Comparison of ENCODE assay signal across 8 mouse cellular contexts in the genomic region with DNA sequence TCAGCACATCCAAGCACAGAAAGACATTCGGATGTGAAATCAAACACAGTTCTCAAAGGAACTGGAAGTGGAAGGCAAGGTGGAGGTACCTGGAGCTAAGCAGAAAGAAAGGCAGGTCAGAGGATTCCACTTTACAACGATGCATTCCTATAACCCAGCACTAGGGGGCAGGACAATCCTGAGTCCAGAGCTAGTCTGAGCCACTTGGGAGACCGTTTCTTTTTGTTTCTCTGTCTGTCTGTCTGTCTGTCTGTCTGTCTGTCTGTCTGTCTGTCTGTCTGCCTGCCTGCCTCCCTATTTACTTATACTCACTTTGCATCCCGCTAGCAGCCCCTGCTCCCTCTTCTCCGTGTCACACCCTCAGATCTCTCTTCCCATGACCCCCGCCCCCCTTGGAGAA. TPM values are rescaled to one million over a fixed set of nuclear protein-coding genes. Genes with fewer than 3 reads are reported as not detected.
DNase-seq lines count a peak whose midpoint lies in the region; ATAC-seq and TF ChIP-seq lines count a peak whose summit lies in the region.

No protein-coding gene starts in this region.

- DNase-seq in right cerebral cortex, postnatal 14 days, result peak; percentile 31
- no peak for DNase-seq in right cerebral cortex, postnatal 10 days (ENCODE audit: low spot score in 2 of 2)
- peak; percentile 52 for DNase-seq in adrenal gland, postnatal 14 days
- DNase-seq in forebrain, embryonic 11.5 days (ENCODE audit: low spot score), result peak; percentile 70
- peak; percentile 70 for DNase-seq in lung, embryonic 14.5 days
- no peak for DNase-seq in gastrocnemius, postnatal 4 days (ENCODE audit: low spot score in 2 of 2)

- H3K36me3 ChIP-seq in forebrain, embryonic 11.5 days (ENCODE audit: control insufficient read depth, insufficient read depth, low read length), result no peaks in the 10 kb centered on the region
- H3K36me3 ChIP-seq in intestine, postnatal 0 days (ENCODE audit: control insufficient read depth, insufficient read depth), result no peaks in the 10 kb centered on the region
- no peaks in the 10 kb centered on the region for H3K36me3 ChIP-seq in lung, embryonic 14.5 days (ENCODE audit: insufficient read depth)
- no peaks in the 10 kb centered on the region for H3K36me3 ChIP-seq in neural tube, embryonic 15.5 days

- no peaks in the 10 kb centered on the region for H3K9me3 ChIP-seq in forebrain, embryonic 11.5 days (ENCODE audit: control insufficient read depth, low read length)
- H3K9me3 ChIP-seq in intestine, postnatal 0 days (ENCODE audit: control insufficient read depth), result no peaks in the 10 kb centered on the region
- no peaks in the 10 kb centered on the region for H3K9me3 ChIP-seq in lung, embryonic 14.5 days (ENCODE audit: low read depth, low read length)
- H3K9me3 ChIP-seq in neural tube, embryonic 15.5 days (replicated peaks), result no peaks in the 10 kb centered on the region

- H3K4me3 ChIP-seq in forebrain, embryonic 11.5 days (ENCODE audit: low read depth, low read length), result no peak overlapping the region
- H3K4me3 ChIP-seq in intestine, postnatal 0 days (ENCODE audit: low read depth, low read length), result no peak overlapping the region
- no peak overlapping the region for H3K4me3 ChIP-seq in lung, embryonic 14.5 days (ENCODE audit: low read depth, low read length)
- H3K4me3 ChIP-seq in neural tube, embryonic 15.5 days (replicated peaks), result no peak overlapping the region

- no peaks in the 10 kb centered on the region for H3K27me3 ChIP-seq in forebrain, embryonic 11.5 days (ENCODE audit: control insufficient read depth, insufficient read depth, low read length)
- H3K27me3 ChIP-seq in intestine, postnatal 0 days (replicated peaks; ENCODE audit: control insufficient read depth, insufficient read depth, low read length), result no peaks in the 10 kb centered on the region
- H3K27me3 ChIP-seq in lung, embryonic 14.5 days (ENCODE audit: insufficient read depth, low read length), result no peaks in the 10 kb centered on the region
- no peaks in the 10 kb centered on the region for H3K27me3 ChIP-seq in neural tube, embryonic 15.5 days (replicated peaks)

- H3K4me2 ChIP-seq in forebrain, embryonic 11.5 days (ENCODE audit: low read depth, low read length, severe bottlenecking), result peak overlapping the region; percentile 15; the same call in 1 of the 2 replicates
- H3K4me2 ChIP-seq in intestine, postnatal 0 days (replicated peaks; ENCODE audit: low read depth), result peak overlapping the region; percentile 32; the same call in 1 of the 2 replicates
- peak overlapping the region; percentile 45 for H3K4me2 ChIP-seq in lung, embryonic 14.5 days
- H3K4me2 ChIP-seq in neural tube, embryonic 15.5 days, result peak overlapping the region; percentile 49

- no peak overlapping the region for H3K9ac ChIP-seq in forebrain, embryonic 11.5 days (ENCODE audit: low read length)
- H3K9ac ChIP-seq in intestine, postnatal 0 days (ENCODE audit: low read depth, low read length), result no peak overlapping the region
- no peak overlapping the region for H3K9ac ChIP-seq in lung, embryonic 14.5 days
- H3K9ac ChIP-seq in neural tube, embryonic 15.5 days (replicated peaks), result no peak overlapping the region

- no peak overlapping the region for H3K27ac ChIP-seq in forebrain, embryonic 11.5 days (ENCODE audit: low read depth, low read length)
- no peak overlapping the region for H3K27ac ChIP-seq in intestine, postnatal 0 days (ENCODE audit: low read depth, low read length)
- H3K27ac ChIP-seq in lung, embryonic 14.5 days (ENCODE audit: low read depth), result no peak overlapping the region
- H3K27ac ChIP-seq in neural tube, embryonic 15.5 days (replicated peaks), result no peak overlapping the region

- peak; percentile 77 for TF ChIP-seq CTCF in intestine, postnatal 0 days (IDR thresholded peaks at IDR 0.05; ENCODE audit: low read depth)
- peak; percentile 75 for TF ChIP-seq CTCF in lung, embryonic 14.5 days (IDR thresholded peaks at IDR 0.05; ENCODE audit: low read depth)

- H3K4me1 ChIP-seq in forebrain, embryonic 11.5 days (replicated peaks; ENCODE audit: control insufficient read depth, insufficient read depth, low read length), result no peaks in the 10 kb centered on the region
- H3K4me1 ChIP-seq in intestine, postnatal 0 days (replicated peaks; ENCODE audit: control insufficient read depth, insufficient read depth, low read length), result no peaks in the 10 kb centered on the region
- H3K4me1 ChIP-seq in lung, embryonic 14.5 days (ENCODE audit: insufficient read depth), result no peaks in the 10 kb centered on the region
- no peaks in the 10 kb centered on the region for H3K4me1 ChIP-seq in neural tube, embryonic 15.5 days

- ATAC-seq in forebrain, embryonic 11.5 days (replicated peaks; ENCODE audit: low FRiP score), result no peak
- no peak for ATAC-seq in intestine, postnatal 0 days
- 0 out of 2 replicates have a peak, but pooled peaks have one; percentile 6 for ATAC-seq in lung, embryonic 14.5 days (ENCODE audit: insufficient read depth)
- no peak for ATAC-seq in neural tube, embryonic 15.5 days (ENCODE audit: low FRiP score)

- 22% methylated on average over 6 of the region's 6 CpGs for WGBS in forebrain, embryonic 11.5 days
- 15% methylated on average over 6 of the region's 6 CpGs for WGBS in intestine, postnatal 0 days
- WGBS in lung, embryonic 14.5 days, result 12% methylated on average over 6 of the region's 6 CpGs
- WGBS in neural tube, embryonic 15.5 days, result 18% methylated on average over 6 of the region's 6 CpGs

RNA-seq across cellular contexts. Expression of gene Ube2d1, which starts 21.1 kb away (rescaled TPM):
- 19.2 and 20.5 TPM in 2 replicates for total RNA-seq in adrenal gland, postnatal 14 days (2021)
- 139 and 150 TPM in 2 replicates for polyA plus RNA-seq in forebrain, embryonic 11.5 days (2014; fragmentation: Nextera tagmentation; extraction: Ambion mirVana)
- polyA plus RNA-seq in intestine, postnatal 0 days (2015; fragmentation: Nextera tagmentation; extraction: Ambion mirVana), result 29.9 and 33.6 TPM in 2 replicates
- 71.6 and 74.1 TPM in 2 replicates for polyA plus RNA-seq in lung, embryonic 14.5 days (2014; fragmentation: Nextera tagmentation; extraction: Ambion mirVana)
- 135 and 151 TPM in 2 replicates for polyA plus RNA-seq in neural tube, embryonic 15.5 days (2015; fragmentation: Nextera tagmentation; extraction: Ambion mirVana)
- total RNA-seq in gastrocnemius, postnatal 4 days (2021), result 10 to 100 TPM; 71.0 to 88.4 TPM

RNA-seq across cellular contexts. Expression of gene Cisd1, which starts 38.6 kb away (rescaled TPM):
- total RNA-seq in adrenal gland, postnatal 14 days (2021), result 150 and 159 TPM in 2 replicates
- polyA plus RNA-seq in forebrain, embryonic 11.5 days (2014; fragmentation: Nextera tagmentation; extraction: Ambion mirVana), result 137 and 139 TPM in 2 replicates
- 197 and 204 TPM in 2 replicates for polyA plus RNA-seq in intestine, postnatal 0 days (2015; fragmentation: Nextera tagmentation; extraction: Ambion mirVana)
- 93.7 and 94.5 TPM in 2 replicates for polyA plus RNA-seq in lung, embryonic 14.5 days (2014; fragmentation: Nextera tagmentation; extraction: Ambion mirVana)
- polyA plus RNA-seq in neural tube, embryonic 15.5 days (2015; fragmentation: Nextera tagmentation; extraction: Ambion mirVana), result 286 and 340 TPM in 2 replicates
- 10 to 100 TPM; 47.2 to 50.0 TPM for total RNA-seq in gastrocnemius, postnatal 4 days (2021)

RNA-seq across cellular contexts. Expression of gene Ipmk, which starts 41.4 kb away (rescaled TPM):
- 15.3 and 15.7 TPM in 2 replicates for total RNA-seq in adrenal gland, postnatal 14 days (2021)
- polyA plus RNA-seq in forebrain, embryonic 11.5 days (2014; fragmentation: Nextera tagmentation; extraction: Ambion mirVana), result 25.8 and 26.4 TPM in 2 replicates
- polyA plus RNA-seq in intestine, postnatal 0 days (2015; fragmentation: Nextera tagmentation; extraction: Ambion mirVana), result 32.4 and 36.6 TPM in 2 replicates
- 16.0 and 17.2 TPM in 2 replicates for polyA plus RNA-seq in lung, embryonic 14.5 days (2014; fragmentation: Nextera tagmentation; extraction: Ambion mirVana)
- 14.9 and 15.3 TPM in 2 replicates for polyA plus RNA-seq in neural tube, embryonic 15.5 days (2015; fragmentation: Nextera tagmentation; extraction: Ambion mirVana)
- 10 to 100 TPM; 13.9 to 15.7 TPM for total RNA-seq in gastrocnemius, postnatal 4 days (2021)

Comparison
In these comparisons a context has a peak if more than half of its experiments do, and no peak if none do; other contexts are left out.
1. DNase-seq: peak in right cerebral cortex, postnatal 14 days (single experiment), adrenal gland, postnatal 14 days (single experiment), forebrain, embryonic 11.5 days (single experiment) and lung, embryonic 14.5 days (single experiment); none in right cerebral cortex, postnatal 10 days (0 of 2) and gastrocnemius, postnatal 4 days (0 of 2).
2. Peak in every context shown above with its lines, with median percentiles within 50 percentile points of each other: H3K4me2 ChIP-seq.